Mouse (Mus musculus): ENCODE measurements around the gene Crmp1.

GRCm38 (mm10) chr5:37331133-37331505 lies 89.4 kb downstream of the Crmp1 start:
- TF ChIP-seq CTCF (IDR thresholded peaks at IDR 0.05; ENCODE audit: control insufficient read depth, insufficient read depth, insufficient read length) (no peak), USF1 (IDR thresholded peaks at IDR 0.05; ENCODE audit: low read depth) (no peak), MAX (IDR thresholded peaks at IDR 0.05) (no peak), CEBPB (IDR thresholded peaks at IDR 0.05; ENCODE audit: low read depth) (no peak)
